1 mouse cellular context compared by ENCODE assay signal in genomic region chr19:46135789-46136638, GRCm38 (mm10).
TF ChIP-seq lines count a peak whose summit lies in the region.

No protein-coding gene starts in this region.

TF ChIP-seq in MEL, 35 proteins besides CTCF, POLR2A, EP300 and RAD21:
- TF ChIP-seq MAX (IDR thresholded peaks at IDR 0.05; ENCODE audit: low read length) (peak; percentile 35; the same call in 1 of the 2 replicates), BHLHE40 (IDR thresholded peaks at IDR 0.05; ENCODE audit: borderline replicate concordance, low read depth, low read length) (no peak), USF1 (IDR thresholded peaks at IDR 0.05; ENCODE audit: low read depth, low read length) (no peak), MYC (IDR thresholded peaks at IDR 0.05; ENCODE audit: low read depth, low read length) (no peak), MAZ (IDR thresholded peaks at IDR 0.05; ENCODE audit: low read depth, low read length) (peak; percentile 16; the same call in 1 of the 2 replicates), NELFE (IDR thresholded peaks at IDR 0.05; ENCODE audit: low read depth, low read length) (no peak), RCOR1 (IDR thresholded peaks at IDR 0.05; ENCODE audit: low read depth, low read length) (0 out of 2 replicates have a peak, but pooled peaks have one; percentile 11), SIN3A (IDR thresholded peaks at IDR 0.05; ENCODE audit: low read length) (0 out of 2 replicates have a peak, but pooled peaks have one; percentile 25), GATA1 (IDR thresholded peaks at IDR 0.05; ENCODE audit: low read depth, low read length) (no peak), CHD1 (IDR thresholded peaks at IDR 0.05; ENCODE audit: low read depth, low read length) (no peak), ZMIZ1 (IDR thresholded peaks at IDR 0.05; ENCODE audit: low read depth, low read length) (no peak), TAL1 (IDR thresholded peaks at IDR 0.05; ENCODE audit: low read length) (no peak), CHD2 (IDR thresholded peaks at IDR 0.05; ENCODE audit: low read length) (no peak), GABPA (IDR thresholded peaks at IDR 0.05; ENCODE audit: low read depth, low read length) (no peak), SMC3 (IDR thresholded peaks at IDR 0.05; ENCODE audit: low read depth, low read length) (peak; percentile 44; the same call in 1 of the 2 replicates), TCF12 (IDR thresholded peaks at IDR 0.05; ENCODE audit: low read depth, low read length) (0 out of 2 replicates have a peak, but pooled peaks have one; percentile 5), NRF1 (IDR thresholded peaks at IDR 0.05; ENCODE audit: insufficient read depth, low read depth, low read length, poor library complexity, severe bottlenecking) (no peak), ZC3H11A (IDR thresholded peaks at IDR 0.05; ENCODE audit: low read depth, low read length) (peak; percentile 23; the same call in 1 of the 2 replicates), MYB (IDR thresholded peaks at IDR 0.05; ENCODE audit: low read depth, low read length) (no peak), ZKSCAN1 (IDR thresholded peaks at IDR 0.05; ENCODE audit: low read depth, low read length) (no peak), MAFK (IDR thresholded peaks at IDR 0.05; ENCODE audit: borderline replicate concordance, low read depth, low read length) (no peak), ETS1 (IDR thresholded peaks at IDR 0.05; ENCODE audit: low read depth, low read length) (no peak), POLR2AphosphoS5 (IDR thresholded peaks at IDR 0.05; ENCODE audit: borderline replicate concordance, low read depth, low read length) (no peak), TBP (IDR thresholded peaks at IDR 0.05; ENCODE audit: low read depth, low read length) (no peak), HCFC1 (IDR thresholded peaks at IDR 0.05; ENCODE audit: low read depth, low read length) (peak; percentile 48; the same call in 1 of the 2 replicates), ELF1 (IDR thresholded peaks at IDR 0.05; ENCODE audit: low read depth, low read length) (peak; percentile 49; the same call in 1 of the 2 replicates), MXI1 (IDR thresholded peaks at IDR 0.05; ENCODE audit: low read depth, low read length) (peak; percentile 70), USF2 (IDR thresholded peaks at IDR 0.05; ENCODE audit: borderline replicate concordance in 1 of 2, insufficient read depth in 1 of 2, low read depth in 1 of 2, low read length in 2 of 2) (no peak)
